Mouse (Mus musculus) spleen, adult 2 months (tissue): Measurements from ENCODE around the gene Mageb4.
"Not testable (repeated sequence)": the region's sequence is repeated elsewhere in the genome, so short reads cannot be mapped to it uniquely, and the experiment has no call there.

Experiments used
- CTCF ChIP-seq: fragments of 200-500 bp; IDR thresholded peaks from 2 replicates; pipeline ENCODE4 v1.5.1; 2011; ENCODE audit warnings: mild to moderate bottlenecking, inconsistent platforms; ENCODE audit not compliant: insufficient read depth, insufficient read length, insufficient replicate concordance; ENCODE audit errors: extremely low read depth
- POLR2A ChIP-seq: fragments of 200-500 bp; IDR thresholded peaks from 2 replicates; pipeline ENCODE4 v1.6.1; 2011; ENCODE audit warnings: low read depth, low read length, inconsistent platforms

DNA sequence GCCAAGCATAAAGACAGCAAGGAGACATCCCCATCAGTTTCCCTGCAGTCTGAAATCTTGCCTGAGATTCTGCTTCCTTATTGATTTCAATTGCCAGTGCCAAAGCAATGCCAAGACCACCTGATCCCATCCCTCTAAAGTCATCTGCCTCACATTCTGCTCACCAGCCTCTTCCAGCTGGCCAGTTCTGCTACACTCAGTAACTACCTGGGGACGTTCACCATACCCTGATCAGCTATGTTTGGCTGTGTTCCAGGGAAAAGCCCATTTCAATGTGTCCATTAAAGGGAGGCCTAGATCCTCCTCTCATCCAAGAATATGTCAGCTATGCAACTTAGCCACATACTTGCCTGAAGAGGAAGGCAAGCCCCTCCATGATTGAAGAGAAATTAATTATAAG is 58.9 kb downstream of the Mageb4 start:
- not testable (repeated sequence) for TF ChIP-seq CTCF, POLR2A
